Mouse (Mus musculus) cerebellum, adult (tissue): ENCODE results near the gene Fgfr2.

Source experiments
- ATAC-seq: cut with Nextera tagmentation; 2 replicates; pipeline ENCODE4 v1.9.2; 2017; ENCODE audit warnings: mild to moderate bottlenecking, moderate library complexity, mixed read lengths; ENCODE audit not compliant: insufficient number of reproducible peaks, low FRiP score, low TSS enrichment

The Fgfr2 gene

GRCm38 (mm10) chr7:130958551-130958950, 2164.6 kb downstream of the Fgfr2 start:
- ATAC-seq: no peak

GRCm38 (mm10) chr7:130954177-130954601, 2169.0 kb downstream of the Fgfr2 start:
- ATAC-seq: no peak

- ATAC-seq: 0 out of 2 replicates have a peak, but pooled peaks have one; percentile 15
Measured at GRCm38 (mm10) chr7:130953376-130953775, 2169.8 kb downstream of the Fgfr2 start.

- no peak for ATAC-seq
Measured at GRCm38 (mm10) chr7:130951004-130951403, 2172.1 kb downstream of the Fgfr2 start.

GRCm38 (mm10) chr7:130950482-130950881, 2172.7 kb downstream of the Fgfr2 start:
- ATAC-seq: no peak

GRCm38 (mm10) chr7:130949331-130949751, 2173.8 kb downstream of the Fgfr2 start:
- ATAC-seq: peak; percentile 75; the same call in 1 of the 2 replicates

- ATAC-seq: no peak
Measured at GRCm38 (mm10) chr7:130948563-130949208, 2174.5 kb downstream of the Fgfr2 start.

GRCm38 (mm10) chr7:130946303-130946702, 2176.8 kb downstream of the Fgfr2 start:
- no peak for ATAC-seq

- ATAC-seq: no peak
Measured at GRCm38 (mm10) chr7:130945730-130946129, 2177.4 kb downstream of the Fgfr2 start.

GRCm38 (mm10) chr7:130944766-130945475, 2178.2 kb downstream of the Fgfr2 start:
- ATAC-seq: no peak

GRCm38 (mm10) chr7:130943280-130943895, 2179.8 kb downstream of the Fgfr2 start:
- no peak for ATAC-seq

- ATAC-seq: no peak
Measured at GRCm38 (mm10) chr7:130940733-130941132, 2182.4 kb downstream of the Fgfr2 start.

GRCm38 (mm10) chr7:130938896-130939295, 2184.3 kb downstream of the Fgfr2 start:
- ATAC-seq: no peak

GRCm38 (mm10) chr7:130938005-130938404, 2185.1 kb downstream of the Fgfr2 start:
- ATAC-seq: no peak

GRCm38 (mm10) chr7:130937266-130937841, 2185.8 kb downstream of the Fgfr2 start:
- ATAC-seq: no peak

- ATAC-seq: no peak
Measured at GRCm38 (mm10) chr7:130936472-130936951, 2186.6 kb downstream of the Fgfr2 start.

- no peak for ATAC-seq
Measured at GRCm38 (mm10) chr7:130935793-130936471, 2187.2 kb downstream of the Fgfr2 start, which contains the start of gene Htra1. Gene Htra1, plus strand, starts transcription at chr7:130936111.

- ATAC-seq: no peak
Measured at GRCm38 (mm10) chr7:130935421-130935792, 2187.7 kb downstream of the Fgfr2 start.

- ATAC-seq: no peak
Measured at GRCm38 (mm10) chr7:130934654-130935053, 2188.5 kb downstream of the Fgfr2 start.

- no peak for ATAC-seq
Measured at GRCm38 (mm10) chr7:130932921-130933320, 2190.2 kb downstream of the Fgfr2 start.
